Mouse (Mus musculus) liver, embryonic 11.5 days (tissue): ENCODE results near the gene Mtmr1. TPM values are rescaled to one million over a fixed set of nuclear protein-coding genes. Genes with fewer than 3 reads are reported as not detected.
"Not testable (repeated sequence)": the region's sequence is repeated elsewhere in the genome, so short reads cannot be mapped to it uniquely, and the experiment has no call there.

ENCODE experiments used
- ATAC-seq: fragments of 200-750 bp; cut with Nextera tagmentation; replicated peaks from 2 replicates; pipeline ENCODE4 v1.8.0; 2017; ENCODE audit warnings: moderate number of reproducible peaks, mild to moderate bottlenecking, moderate TSS enrichment, moderate library complexity; ENCODE audit not compliant: low FRiP score
- DNase-seq: peaks from one replicate; pipeline ENCODE4 v3.0.0-alpha.2; 2017; ENCODE audit warnings: low spot score
- H3K27ac ChIP-seq: fragments of 300-500 bp; sonication (generic); 2 replicates; pipeline ENCODE4 v1.5.1; 2014; ENCODE audit warnings: mild to moderate bottlenecking, low read depth, low read length, control low read depth
- H3K27me3 ChIP-seq: fragments of 300-500 bp; sonication (generic); replicated peaks from 2 replicates; pipeline ENCODE4 v1.6.1; 2014; ENCODE audit warnings: low read length, mixed read lengths; ENCODE audit not compliant: control insufficient read depth, insufficient read depth
- H3K36me3 ChIP-seq: fragments of 300-500 bp; sonication (generic); 2 replicates; pipeline ENCODE4 v1.6.1; 2014; ENCODE audit warnings: mild to moderate bottlenecking, low read length, moderate library complexity, mixed read lengths; ENCODE audit not compliant: control insufficient read depth, insufficient read depth
- H3K4me1 ChIP-seq: fragments of 300-500 bp; sonication (generic); replicated peaks from 2 replicates; pipeline ENCODE4 v1.6.1; 2014; ENCODE audit warnings: low read length, mixed read lengths; ENCODE audit not compliant: control insufficient read depth, insufficient read depth
- H3K4me2 ChIP-seq: fragments of 300-500 bp; sonication (generic); 2 replicates; pipeline ENCODE4 v1.6.1; 2014; ENCODE audit warnings: mild to moderate bottlenecking, control low read depth, moderate library complexity
- H3K4me3 ChIP-seq: fragments of 300-500 bp; sonication (generic); 2 replicates; pipeline ENCODE4 v1.5.1; 2014; ENCODE audit warnings: low read depth, low read length, control low read depth
- H3K9ac ChIP-seq: fragments of 300-500 bp; sonication (generic); 2 replicates; pipeline ENCODE4 v1.6.1; 2014; ENCODE audit warnings: low read depth, low read length, control low read depth
- H3K9me3 ChIP-seq: fragments of 300-500 bp; sonication (generic); 2 replicates; pipeline ENCODE4 v1.6.1; 2016; ENCODE audit warnings: low read length, inconsistent platforms, mixed read lengths; ENCODE audit not compliant: control insufficient read depth
- WGBS: fragments of 180-500 bp; shearing (Covaris S2); extraction: QIAGEN DNeasy Blood & Tissue Kit; methylation state at CpG from one replicate; pipeline ENCODE4 v1.1.7; 2014; 5-methylcytosine and 5-hydroxymethylcytosine counted together
- polyA plus RNA-seq: library from polyadenylated mRNA; unstranded; fragments of >200 nt; fragmentation: Nextera tagmentation; extraction: Ambion mirVana; gene quantifications from 2 replicates; pipeline ENCODE4 v1.2.1, GENCODE M21; 2014

The Mtmr1 gene
- 10.4 and 14.5 TPM in 2 replicates for polyA plus RNA-seq

GRCm38 (mm10) chrX:71364554-71364991, at the start of gene Mtmr1:
TSS of gene Mtmr1 (plus strand) at chrX:71364760.
- Histone ChIP-seq H3K27me3 (no peaks in the 10 kb centered on the region), H3K4me3 (peak within 1 kb of the TSS; percentile 71), H3K9ac (peak within 1 kb of the TSS; percentile 76), H3K4me1 (no peaks in the 10 kb centered on the region), H3K4me2 (peak within 1 kb of the TSS; percentile 69), H3K9me3 (no peaks in the 10 kb centered on the region), H3K36me3 (no peaks in the 10 kb centered on the region), H3K27ac (0 out of 2 replicates have a peak within 1 kb of the TSS, but pooled peaks have one; percentile 25)
- DNase-seq (peak; percentile 72), ATAC-seq (peak; percentile 81)
- 11% methylated on average over 41 of the region's 47 CpGs for whole genome bisulfite sequencing

- DNase-seq (no peak), ATAC-seq (no peak)
- H3K4me3 ChIP-seq = no peak overlapping the region
- no peak overlapping the region for H3K9ac ChIP-seq
- no peak overlapping the region for H3K27ac ChIP-seq
- no peaks in the 10 kb centered on the region for H3K27me3 ChIP-seq
- no peaks in the 10 kb centered on the region for H3K4me1 ChIP-seq
- no peaks in the 10 kb centered on the region for H3K36me3 ChIP-seq
- WGBS = 70% methylated on average over 1 of the region's 1 CpGs
- no peaks in the 10 kb centered on the region for H3K9me3 ChIP-seq
- H3K4me2 ChIP-seq = no peak overlapping the region
Observed at GRCm38 (mm10) chrX:71352033-71352432, 12.5 kb upstream of the Mtmr1 start.

GRCm38 (mm10) chrX:71355331-71355730, 9.2 kb upstream of the Mtmr1 start:
- no peak for ATAC-seq
- H3K9ac ChIP-seq = no peak overlapping the region
- H3K36me3 ChIP-seq = no peaks in the 10 kb centered on the region
- no peak overlapping the region for H3K27ac ChIP-seq
- DNase-seq = no peak
- H3K4me3 ChIP-seq = no peak overlapping the region
- H3K4me2 ChIP-seq = no peak overlapping the region
- 43% methylated on average over 1 of the region's 1 CpGs for WGBS
- no peaks in the 10 kb centered on the region for H3K4me1 ChIP-seq
- no peaks in the 10 kb centered on the region for H3K27me3 ChIP-seq
- no peaks in the 10 kb centered on the region for H3K9me3 ChIP-seq

- not testable (repeated sequence) for H3K4me2 ChIP-seq, H3K36me3 ChIP-seq, H3K27me3 ChIP-seq, DNase-seq, H3K4me3 ChIP-seq, H3K9ac ChIP-seq, H3K27ac ChIP-seq, ATAC-seq, H3K9me3 ChIP-seq, H3K4me1 ChIP-seq
- WGBS = 83% methylated on average over 10 of the region's 10 CpGs
Observed at GRCm38 (mm10) chrX:71361793-71362192, 2.8 kb upstream of the Mtmr1 start.

GRCm38 (mm10) chrX:71364062-71364461, 498 bp upstream of the Mtmr1 start:
- Histone ChIP-seq H3K27ac (no peak overlapping the region), H3K36me3 (no peaks in the 10 kb centered on the region), H3K4me3 (peak overlapping the region; percentile 71), H3K9ac (no peak overlapping the region), H3K9me3 (no peaks in the 10 kb centered on the region), H3K27me3 (no peaks in the 10 kb centered on the region), H3K4me2 (peak overlapping the region; percentile 69), H3K4me1 (no peaks in the 10 kb centered on the region)
- ATAC-seq (no peak), DNase-seq (no peak)
- WGBS = 67% methylated on average over 5 of the region's 5 CpGs

- peak; percentile 51 for DNase-seq
- 23% methylated on average over 15 of the region's 20 CpGs for WGBS
Observed at GRCm38 (mm10) chrX:71365011-71365410, 451 bp downstream of the Mtmr1 start.

GRCm38 (mm10) chrX:71365510-71365909, 950 bp downstream of the Mtmr1 start:
- H3K27me3 ChIP-seq = no peaks in the 10 kb centered on the region
- H3K4me1 ChIP-seq = no peaks in the 10 kb centered on the region
- WGBS = 63% methylated on average over 3 of the region's 3 CpGs
- no peak overlapping the region for H3K27ac ChIP-seq
- no peaks in the 10 kb centered on the region for H3K36me3 ChIP-seq
- no peak for DNase-seq
- H3K9ac ChIP-seq = no peak overlapping the region; the same call in 1 of the 2 replicates
- H3K9me3 ChIP-seq = no peaks in the 10 kb centered on the region
- ATAC-seq = no peak
- peak overlapping the region; percentile 69 for H3K4me2 ChIP-seq
- peak overlapping the region; percentile 71 for H3K4me3 ChIP-seq

More at GRCm38 (mm10) chrX:71365011-71365410, 451 bp downstream of the Mtmr1 start:
- peak overlapping the region; percentile 69 for H3K4me2 ChIP-seq
- H3K36me3 ChIP-seq = no peaks in the 10 kb centered on the region
- peak overlapping the region; percentile 76 for H3K9ac ChIP-seq
- 0 out of 2 replicates have a peak overlapping the region, but pooled peaks have one; percentile 25 for H3K27ac ChIP-seq
- H3K4me3 ChIP-seq = peak overlapping the region; percentile 71
- H3K9me3 ChIP-seq = no peaks in the 10 kb centered on the region
- no peaks in the 10 kb centered on the region for H3K27me3 ChIP-seq
- H3K4me1 ChIP-seq = no peaks in the 10 kb centered on the region
- peak; percentile 61 for ATAC-seq

- no peak overlapping the region for H3K27ac ChIP-seq
- H3K4me1 ChIP-seq = no peaks in the 10 kb centered on the region
- no peaks in the 10 kb centered on the region for H3K36me3 ChIP-seq
- ATAC-seq (no peak), DNase-seq (no peak)
- H3K4me2 ChIP-seq = no peak overlapping the region
- no peaks in the 10 kb centered on the region for H3K9me3 ChIP-seq
- H3K27me3 ChIP-seq = no peaks in the 10 kb centered on the region
- H3K9ac ChIP-seq = no peak overlapping the region
- H3K4me3 ChIP-seq = no peak overlapping the region
Observed at GRCm38 (mm10) chrX:71366973-71367372, 2.4 kb downstream of the Mtmr1 start.

- H3K4me3 ChIP-seq = no peak overlapping the region
- ATAC-seq (no peak), DNase-seq (no peak)
- no peak overlapping the region for H3K9ac ChIP-seq
- WGBS = 88% methylated on average over 1 of the region's 1 CpGs
- H3K27ac ChIP-seq = no peak overlapping the region
- no peak overlapping the region for H3K4me2 ChIP-seq
- no peaks in the 10 kb centered on the region for H3K9me3 ChIP-seq
- H3K27me3 ChIP-seq = no peaks in the 10 kb centered on the region
- no peaks in the 10 kb centered on the region for H3K36me3 ChIP-seq
- no peaks in the 10 kb centered on the region for H3K4me1 ChIP-seq
Observed at GRCm38 (mm10) chrX:71376781-71377180, 12.2 kb downstream of the Mtmr1 start.
